Mouse (Mus musculus) lung, postnatal 14 days (tissue): ENCODE measurements around the gene D17H6S53E.

Source experiments
- DNase-seq: peaks from one replicate; pipeline ENCODE4 v3.0.0; 2021

The D17H6S53E gene

GRCm38 (mm10) chr17:35126206-35126611 is at the start of gene D17H6S53E:
Gene D17H6S53E, plus strand, starts transcription at chr17:35126373.
- peak; percentile 78 for DNase-seq

GRCm38 (mm10) chr17:35076507-35077176 is 49.5 kb upstream of the D17H6S53E start, which contains the start of gene Ly6g6e:
Gene Ly6g6e, plus strand, starts transcription at chr17:35076902.
- no peak for DNase-seq

DNA sequence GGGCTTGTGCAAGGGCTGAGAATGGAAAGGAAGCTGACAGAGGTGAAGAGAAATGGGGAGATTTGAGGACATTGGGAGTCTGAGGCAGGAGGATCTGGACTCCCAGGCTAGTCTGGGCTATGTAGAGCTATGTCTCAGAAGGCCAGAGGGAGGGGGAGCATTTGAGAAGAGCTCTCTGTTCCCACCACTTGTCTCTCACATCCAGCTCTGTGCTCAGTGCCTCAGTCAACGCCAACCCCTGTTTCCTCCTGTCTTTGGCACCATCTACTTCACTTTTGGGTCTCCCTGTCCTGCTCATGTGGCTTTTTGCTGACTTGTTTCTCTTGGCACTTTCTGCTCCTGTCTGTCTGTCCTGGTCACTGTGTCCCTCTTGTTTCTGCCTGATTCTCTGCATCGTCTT is 48.9 kb upstream of the D17H6S53E start:
- DNase-seq = no peak

DNA sequence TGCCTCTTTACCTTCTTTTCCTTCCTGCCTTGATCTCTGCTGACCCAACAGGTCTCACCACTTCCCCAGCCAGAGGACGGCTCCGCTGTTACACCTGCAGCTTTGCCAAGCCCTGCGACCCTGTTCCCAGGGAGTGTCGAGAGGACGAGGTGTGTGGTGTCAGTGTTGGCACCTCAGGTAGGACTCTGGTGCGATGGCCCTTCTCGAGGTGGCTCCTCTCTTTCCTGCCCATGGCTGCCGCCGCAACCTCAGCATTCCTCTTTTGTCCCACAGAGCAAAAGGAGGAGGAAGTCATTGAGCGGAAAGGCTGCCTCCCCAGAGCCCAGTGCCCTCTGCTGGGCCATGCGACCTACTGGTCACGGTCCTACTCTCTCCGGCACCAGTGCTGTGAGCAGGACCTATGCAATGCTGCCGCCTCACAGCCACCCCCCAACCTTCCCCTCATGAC is 48.4 kb upstream of the D17H6S53E start, which contains the start of gene Ly6g6d:
TSS of gene Ly6g6d (minus strand) at position 280 of the 448 bp plus-strand sequence.
- peak; percentile 75 for DNase-seq

- no peak for DNase-seq
Measured at GRCm38 (mm10) chr17:35079778-35080177, 46.4 kb upstream of the D17H6S53E start.

GRCm38 (mm10) chr17:35080248-35080647 is 45.9 kb upstream of the D17H6S53E start:
- no peak for DNase-seq

GRCm38 (mm10) chr17:35080710-35081109 is 45.5 kb upstream of the D17H6S53E start:
- DNase-seq = no peak

DNA sequence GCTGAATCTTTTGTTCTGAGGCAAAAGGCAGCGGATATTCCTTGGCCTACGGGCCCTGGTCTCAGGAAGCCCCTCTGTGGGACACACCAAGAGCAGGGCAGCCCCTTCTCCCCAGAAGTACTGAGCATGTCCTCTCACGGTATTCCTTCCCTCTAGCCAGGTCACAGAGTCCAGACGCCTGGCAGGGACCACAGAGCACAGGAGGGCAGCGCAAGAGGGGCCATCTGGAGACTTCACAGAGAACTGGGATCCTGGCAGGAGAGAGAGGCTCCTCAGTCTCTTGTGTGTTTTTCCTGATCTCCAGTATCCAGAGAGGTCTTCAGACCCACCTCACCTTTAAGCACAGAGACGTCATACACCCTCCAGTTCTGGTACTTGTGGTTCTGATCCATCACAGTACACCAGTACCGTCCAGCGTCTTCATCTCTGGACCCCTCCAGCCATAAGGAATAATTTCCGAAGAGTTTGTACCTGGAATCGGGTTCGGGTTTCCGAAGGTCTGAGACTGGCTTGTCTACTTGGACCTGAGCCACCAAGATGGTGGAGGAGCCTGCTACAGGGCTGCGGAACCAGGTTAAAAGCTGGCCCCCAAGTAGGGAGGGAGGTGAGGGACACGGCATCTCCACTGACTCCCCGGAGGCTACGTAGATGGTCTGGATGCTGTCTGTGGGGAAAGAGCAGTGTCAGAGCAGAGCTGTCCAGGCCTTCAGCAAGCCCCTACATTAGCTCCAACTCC is 43.2 kb upstream of the D17H6S53E start:
- no peak for DNase-seq

GRCm38 (mm10) chr17:35083929-35084497 is 42.2 kb upstream of the D17H6S53E start:
- no peak for DNase-seq

DNA sequence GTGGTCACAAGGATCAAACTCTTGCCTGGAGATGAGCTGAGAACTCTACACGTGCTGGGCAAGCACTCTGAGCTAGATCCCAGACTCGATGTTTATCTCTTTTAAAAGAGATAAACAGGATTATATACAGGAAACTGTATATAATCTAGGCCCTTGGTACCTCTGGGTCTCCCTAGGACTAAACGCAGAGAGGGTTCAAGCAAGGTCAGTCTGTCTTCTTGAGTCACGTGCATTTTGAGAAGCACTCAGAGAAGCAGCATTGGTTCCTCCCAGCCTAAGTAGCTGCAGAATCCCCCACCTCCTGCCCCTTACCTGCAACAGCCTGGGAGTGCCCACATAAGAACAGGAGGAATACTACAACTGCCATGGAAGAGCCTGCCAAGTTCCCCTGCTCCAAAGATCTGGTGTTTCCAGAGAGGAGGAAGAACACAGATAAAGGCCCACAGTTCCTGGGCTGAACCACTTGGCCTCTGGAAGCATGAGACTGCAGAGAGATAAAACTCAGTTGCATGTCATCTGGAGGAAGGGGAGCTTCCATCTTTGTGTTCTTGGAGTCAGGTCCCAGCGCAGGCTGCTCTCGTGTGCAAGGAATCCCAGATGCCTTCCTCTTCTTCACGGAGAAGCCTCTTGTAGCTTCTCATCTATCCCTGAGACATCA is 40.8 kb upstream of the D17H6S53E start, which contains the start of gene Ly6g6f:
TSS of gene Ly6g6f (minus strand) at position 403 of the 658 bp plus-strand sequence.
- DNase-seq = no peak

DNA sequence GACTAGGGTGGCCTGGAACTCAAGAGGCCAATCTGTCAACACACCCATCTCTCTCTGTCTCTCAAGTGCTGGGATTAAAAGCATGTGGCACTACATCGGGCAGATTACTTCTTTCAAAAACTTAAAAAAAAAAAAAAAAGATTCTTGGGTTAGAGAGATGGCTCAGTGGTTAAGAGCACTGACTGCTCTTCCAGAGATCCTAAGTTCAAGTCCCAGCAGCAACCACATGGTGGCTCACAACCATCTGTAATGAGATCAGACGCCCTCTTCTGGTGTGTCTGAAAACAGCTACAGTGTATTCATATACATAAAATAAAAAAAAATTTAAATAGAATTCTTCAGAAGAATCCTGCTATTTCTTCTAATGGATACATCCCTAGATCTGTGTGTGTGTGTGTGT is 38.0 kb upstream of the D17H6S53E start:
- DNase-seq = no peak

DNA sequence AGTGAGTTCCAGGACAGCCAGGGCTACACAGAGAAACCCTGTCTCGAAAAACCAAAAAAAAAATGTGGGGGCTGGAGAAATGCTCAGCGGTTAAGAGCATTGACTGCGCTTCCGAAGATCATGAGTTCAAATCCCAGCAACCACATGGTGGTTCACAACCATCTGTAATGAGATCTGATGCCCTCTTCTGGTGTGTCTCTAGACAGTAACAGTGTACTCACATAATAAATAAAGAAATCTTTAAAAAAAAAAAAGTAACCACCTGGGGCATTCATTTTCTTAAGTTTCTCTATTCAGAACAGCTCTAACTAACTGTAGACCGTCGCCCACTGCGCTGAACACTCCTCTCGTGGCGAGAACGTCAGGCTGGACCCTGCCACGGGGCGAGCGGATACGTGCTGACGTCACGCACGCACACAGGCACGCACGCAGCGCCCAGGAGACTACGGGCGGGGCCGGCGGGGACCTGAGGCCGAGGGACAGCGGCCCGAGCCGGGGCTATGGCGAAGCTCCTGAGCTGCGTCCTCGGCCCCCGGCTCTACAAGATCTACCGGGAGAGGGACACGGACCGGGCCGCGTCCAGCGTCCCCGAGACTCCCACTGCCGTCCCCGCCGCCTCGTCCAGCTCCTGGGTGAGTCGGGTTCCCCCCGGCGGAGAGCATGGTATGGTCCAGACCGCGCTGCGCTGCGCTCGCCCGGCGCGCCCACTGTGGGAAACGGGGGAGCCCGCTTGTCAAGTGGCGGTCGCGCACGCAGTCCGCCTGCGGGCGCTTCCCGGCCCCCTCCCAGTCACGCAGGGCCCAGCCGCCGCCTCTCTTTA is 37.1 kb upstream of the D17H6S53E start, which contains the start of gene Abhd16a:
TSS of gene Abhd16a (plus strand) at position 439 of the 820 bp plus-strand sequence.
- peak; percentile 94 for DNase-seq

DNA sequence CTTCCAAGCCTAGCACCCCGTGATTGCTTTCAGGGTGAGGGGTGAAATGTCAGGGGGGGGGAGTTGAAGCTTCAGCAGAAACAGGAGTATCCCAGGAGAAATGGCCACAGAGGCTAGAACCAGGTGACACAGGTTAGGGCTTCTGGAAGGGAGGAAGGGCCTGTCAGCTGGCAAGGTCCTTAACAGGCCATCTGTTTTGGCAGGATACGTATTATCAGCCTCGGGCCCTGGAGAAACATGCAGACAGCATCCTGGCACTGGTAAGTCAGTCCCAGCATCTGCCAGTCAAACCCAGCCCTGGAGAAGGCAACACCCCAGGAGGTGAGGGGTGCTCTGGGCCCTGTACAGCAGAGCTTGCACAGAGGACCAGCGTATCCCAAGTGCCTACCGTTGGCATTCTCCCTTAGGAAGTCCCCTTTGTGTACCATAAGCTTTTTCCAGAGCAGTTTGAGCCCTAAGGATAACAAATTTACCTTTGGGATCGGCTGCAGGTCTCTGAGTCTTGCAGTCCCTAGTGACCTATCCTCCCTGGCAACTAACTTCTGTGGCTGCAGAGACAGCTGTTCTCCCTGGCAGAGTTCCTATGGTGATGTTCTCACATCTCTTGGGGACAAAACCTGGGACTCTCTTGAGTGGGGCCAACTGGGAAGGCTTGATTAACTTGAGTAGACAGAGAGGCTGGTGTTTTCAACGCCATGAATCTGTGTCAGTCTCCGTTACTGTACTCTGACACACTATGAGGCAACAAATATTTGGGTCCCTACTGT is 35.8 kb upstream of the D17H6S53E start:
- no peak for DNase-seq

- peak; percentile 34 for DNase-seq
Measured at GRCm38 (mm10) chr17:35092403-35093198, 33.6 kb upstream of the D17H6S53E start.

DNA sequence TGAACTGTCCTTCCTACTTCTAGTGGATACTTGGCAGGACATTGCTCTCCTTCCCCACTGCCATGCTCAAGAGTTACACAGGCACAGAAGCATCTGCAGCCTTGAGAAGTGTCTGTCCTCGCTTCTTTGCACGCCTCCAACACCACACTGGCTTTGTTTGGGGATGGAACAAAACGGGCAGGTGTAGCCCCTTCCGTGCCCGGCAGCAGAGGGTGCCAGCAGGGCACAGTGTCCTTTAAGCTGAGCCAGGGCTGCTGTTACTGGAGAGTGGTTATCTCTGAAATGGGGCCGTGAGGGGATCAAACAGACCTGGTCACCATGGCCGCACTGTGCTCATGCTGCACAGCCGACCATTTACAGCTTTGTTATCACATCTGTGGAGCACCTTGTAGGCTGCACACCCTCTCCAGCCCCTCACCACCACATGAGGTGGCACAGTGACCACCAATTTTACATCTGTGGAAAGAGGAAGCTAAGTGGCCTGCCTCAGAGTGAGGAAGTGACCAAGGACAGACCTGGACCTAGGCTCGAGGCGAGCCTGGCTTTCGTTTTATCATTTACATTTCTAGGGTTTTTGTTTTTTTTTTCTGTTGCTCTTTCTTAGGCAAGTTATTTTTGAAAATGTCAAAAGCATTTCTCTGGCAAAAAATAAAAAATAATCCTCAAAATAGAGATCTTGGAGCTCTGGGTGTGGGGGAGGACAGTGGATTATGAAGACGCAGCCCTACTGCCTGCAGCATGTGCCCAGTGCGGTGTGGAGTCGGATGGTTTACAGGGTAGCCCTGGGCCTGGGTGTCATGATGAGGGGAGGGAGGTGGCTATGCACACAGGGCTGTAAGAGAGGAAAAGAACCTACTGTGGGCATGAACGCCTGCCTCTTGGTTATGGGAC is 31.5 kb upstream of the D17H6S53E start:
- no peak for DNase-seq

GRCm38 (mm10) chr17:35096597-35096996 is 29.6 kb upstream of the D17H6S53E start:
- no peak for DNase-seq

DNA sequence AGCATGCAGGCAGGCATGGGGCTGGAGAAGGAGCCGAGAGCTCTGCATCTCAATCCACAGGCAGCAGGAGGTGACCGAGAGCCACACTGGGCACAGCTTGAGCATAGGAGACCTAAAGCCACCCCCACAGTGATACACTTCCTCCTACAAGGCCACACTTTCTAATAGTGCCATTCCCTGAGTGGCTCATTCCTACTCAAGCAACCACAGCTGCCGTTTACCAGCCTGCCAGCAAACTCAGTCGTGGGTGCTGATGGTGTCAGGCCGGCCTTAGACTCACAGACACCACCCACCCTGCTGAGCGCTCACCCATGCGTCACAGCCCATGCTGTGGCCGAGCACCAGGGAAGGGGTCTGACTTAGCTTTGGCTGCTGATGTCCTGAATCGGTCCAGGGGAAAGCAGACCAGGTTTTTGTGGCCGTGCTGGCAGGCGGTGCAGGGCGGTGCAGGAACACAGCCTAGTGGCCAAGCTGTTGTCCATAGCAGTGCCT is 29.0 kb upstream of the D17H6S53E start:
- DNase-seq = peak; percentile 35

- no peak for DNase-seq
Measured at GRCm38 (mm10) chr17:35100196-35100765, 25.9 kb upstream of the D17H6S53E start.

- no peak for DNase-seq
Measured at GRCm38 (mm10) chr17:35101161-35101560, 25.0 kb upstream of the D17H6S53E start.
